Mouse (Mus musculus) inflammation-experienced regulatory T-cells, adult 6 months (primary cell): ENCODE measurements at regions not wholly inside any gene's neighbourhood (a gene's known extent, or its start where the extent isn't known, plus 50 kb on each side); places are given as distances from the start of the nearest gene placed in this dataset.

Experiments used
- ATAC-seq: one replicate; pipeline ENCODE4 v1.8.0; 2017

DNA sequence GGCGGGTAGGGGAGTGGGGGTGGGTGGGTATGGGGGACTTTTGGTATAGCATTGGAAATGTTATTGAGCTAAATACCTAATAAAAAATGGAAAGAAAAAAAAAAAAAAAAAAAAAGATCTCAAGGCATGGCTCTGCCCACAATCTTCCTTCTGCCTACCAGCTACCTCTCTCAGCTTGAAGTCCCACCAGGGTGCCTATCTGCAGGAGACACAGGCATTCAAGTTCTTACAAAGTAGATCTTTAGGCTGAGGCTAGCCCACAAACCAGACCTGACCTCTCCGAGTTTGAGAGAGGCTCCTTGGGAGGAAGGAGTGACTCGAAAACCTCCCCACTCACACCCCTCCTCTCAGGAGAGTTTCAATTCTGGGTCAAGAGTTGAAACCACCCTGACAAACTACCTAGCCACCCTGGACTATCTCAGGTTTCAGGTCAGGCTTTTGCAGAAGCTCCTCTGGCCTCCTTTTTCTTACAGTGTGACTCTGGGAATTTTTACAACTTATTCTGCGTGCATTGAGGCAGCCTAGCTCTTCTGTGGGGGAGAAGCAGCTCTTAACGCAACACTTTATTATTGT lies 187.6 kb upstream of the Cxcr4 start:
- no peak for ATAC-seq

DNA sequence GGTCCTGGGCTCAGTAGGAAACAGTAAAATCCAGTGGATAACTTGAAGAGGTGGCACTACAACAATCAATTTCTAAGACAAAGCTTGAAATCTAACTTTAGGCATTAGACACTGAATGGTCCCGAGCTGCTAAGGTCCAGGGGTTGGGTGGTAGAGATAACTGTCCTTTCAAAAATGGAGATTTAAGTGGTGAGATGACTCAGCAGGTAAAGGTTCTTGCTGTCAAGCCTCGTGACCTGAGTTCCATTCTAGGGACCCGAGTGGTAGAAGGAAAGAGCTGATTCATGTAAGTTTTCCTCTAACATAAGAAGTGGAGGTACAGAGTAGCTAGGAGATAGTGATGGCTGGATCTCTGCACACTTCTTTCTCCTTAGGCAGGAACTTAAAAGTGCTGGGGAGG lies 180.3 kb upstream of the Cxcr4 start:
- ATAC-seq: no peak

DNA sequence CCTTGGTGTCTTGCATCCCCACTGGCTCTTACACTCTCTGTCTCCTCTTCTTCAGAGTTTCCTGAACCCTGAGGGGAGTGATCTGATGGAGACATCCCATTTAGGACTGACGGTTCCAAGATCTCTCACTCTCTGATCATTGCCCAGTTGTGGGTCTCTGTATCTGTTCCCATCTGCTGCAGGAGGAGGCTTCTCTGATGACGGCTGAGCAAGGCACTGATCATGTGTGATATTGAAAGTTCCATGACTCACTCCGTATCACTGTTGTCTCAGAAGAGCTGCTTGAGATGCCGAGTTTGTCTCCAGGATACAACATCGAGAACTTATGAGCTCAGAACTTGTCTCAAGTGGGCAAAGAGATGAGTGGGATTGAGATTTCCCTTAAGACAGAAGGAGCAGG lies 178.7 kb upstream of the Cxcr4 start:
- ATAC-seq: peak; percentile 9

DNA sequence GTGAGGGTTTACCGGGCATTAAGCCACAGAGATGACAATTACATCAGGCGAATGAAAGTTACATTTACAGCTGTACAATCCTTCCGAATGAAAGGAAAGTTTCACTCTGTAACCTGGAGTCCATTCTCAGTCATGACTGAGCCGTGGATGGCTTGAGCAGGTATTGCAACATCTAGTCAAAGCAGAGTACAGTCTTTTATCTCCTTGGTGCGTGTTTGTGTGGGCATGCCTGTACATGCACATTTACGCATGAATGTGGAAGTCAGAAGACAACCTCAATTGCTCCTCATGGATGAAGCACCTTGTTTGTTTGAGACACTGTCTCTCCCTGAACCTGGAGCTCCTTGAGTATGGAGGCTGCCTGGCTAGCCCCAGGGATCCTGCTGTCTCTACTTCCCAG lies 175.9 kb upstream of the Cxcr4 start:
- no peak for ATAC-seq

DNA sequence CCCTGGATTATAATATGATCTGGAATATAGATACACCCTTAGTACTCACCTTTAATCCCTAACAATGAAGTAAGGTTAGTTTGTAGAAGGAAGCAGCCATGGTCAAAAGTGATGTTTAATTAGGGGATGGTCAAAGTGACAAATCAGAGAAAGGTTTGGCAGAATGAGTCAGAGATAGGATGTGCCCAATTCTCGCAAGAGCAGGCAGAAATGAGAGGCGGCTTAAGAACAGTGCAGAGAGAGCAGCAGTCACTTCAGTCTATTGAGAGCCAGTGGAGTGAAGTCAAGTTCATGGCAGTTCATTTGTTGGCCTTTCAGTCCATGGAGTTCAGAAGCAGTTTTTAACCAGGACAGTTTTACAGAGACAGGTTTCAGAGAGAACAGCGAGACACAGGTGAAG lies 175.3 kb upstream of the Cxcr4 start:
- ATAC-seq: peak; percentile 16

DNA sequence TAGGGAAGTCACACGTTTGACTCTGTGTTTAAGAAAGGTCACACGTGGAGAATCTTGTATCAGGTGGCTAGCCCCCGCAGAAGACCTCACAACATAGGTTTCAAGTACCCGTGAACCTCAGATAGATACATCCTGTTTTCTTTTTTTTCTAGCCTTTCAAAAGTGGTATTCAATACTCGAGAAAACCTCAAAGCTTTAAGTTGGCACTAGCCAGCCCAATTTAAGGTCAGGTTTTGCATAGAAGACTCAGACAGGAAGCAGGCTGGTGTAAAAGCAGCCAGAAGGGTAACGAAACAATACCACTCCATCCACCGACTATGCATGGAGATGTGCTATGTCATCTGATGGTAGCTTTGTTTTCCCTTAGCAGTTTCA lies 174.8 kb upstream of the Cxcr4 start:
- peak; percentile 89 for ATAC-seq

DNA sequence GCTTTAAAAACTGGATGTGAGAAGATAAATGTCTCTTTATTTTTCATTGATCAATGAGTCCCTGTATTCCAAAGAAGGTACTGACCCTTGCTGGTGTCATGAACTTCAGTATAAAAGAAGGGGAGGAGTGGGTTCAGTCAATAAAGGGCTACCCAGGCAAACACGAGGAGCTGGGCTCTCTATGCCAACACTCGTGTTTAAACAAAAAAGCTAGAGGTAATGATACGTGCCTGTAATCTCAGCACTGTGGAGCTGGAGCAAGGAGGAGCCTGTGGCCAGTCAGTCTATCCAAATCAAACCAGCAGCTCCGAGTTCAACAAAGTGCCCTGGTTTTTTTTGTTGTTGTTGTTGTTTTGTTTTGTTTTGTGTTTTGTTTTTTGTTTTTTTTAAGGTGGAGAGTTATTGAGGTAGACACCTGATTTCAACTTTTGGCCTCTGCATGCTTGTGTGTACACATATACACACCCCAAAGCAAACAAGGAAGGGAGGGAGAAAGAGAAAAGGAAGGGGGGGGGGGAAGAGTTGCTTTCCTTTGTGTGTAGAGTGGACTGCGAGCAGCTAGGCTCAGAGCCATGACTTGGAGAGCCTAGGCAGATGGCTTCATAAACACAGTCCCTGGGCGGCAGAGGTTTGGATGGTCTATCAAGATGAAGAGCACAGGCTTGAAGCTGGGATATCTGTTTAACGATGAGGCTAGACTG lies 174.2 kb upstream of the Cxcr4 start:
- ATAC-seq: no peak

DNA sequence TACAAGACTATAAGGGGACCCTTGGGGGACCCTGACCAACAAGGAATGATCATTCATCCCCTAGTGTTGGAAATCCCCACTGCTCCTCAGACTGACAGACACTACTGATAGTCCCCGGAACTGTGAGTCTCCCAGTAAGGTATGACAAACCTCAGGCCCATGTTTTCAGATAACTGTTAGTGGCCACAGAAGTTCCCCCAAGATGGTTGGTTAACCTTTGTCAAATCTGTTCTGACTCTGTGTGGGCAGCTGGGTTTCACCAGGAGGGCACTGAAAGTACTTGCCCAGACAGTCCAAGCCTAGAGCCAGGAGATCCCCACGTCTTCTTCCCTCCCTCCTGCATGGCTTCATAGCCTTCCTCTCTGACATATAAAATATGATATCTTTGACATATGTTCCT lies 173.5 kb upstream of the Cxcr4 start:
- ATAC-seq: no peak

DNA sequence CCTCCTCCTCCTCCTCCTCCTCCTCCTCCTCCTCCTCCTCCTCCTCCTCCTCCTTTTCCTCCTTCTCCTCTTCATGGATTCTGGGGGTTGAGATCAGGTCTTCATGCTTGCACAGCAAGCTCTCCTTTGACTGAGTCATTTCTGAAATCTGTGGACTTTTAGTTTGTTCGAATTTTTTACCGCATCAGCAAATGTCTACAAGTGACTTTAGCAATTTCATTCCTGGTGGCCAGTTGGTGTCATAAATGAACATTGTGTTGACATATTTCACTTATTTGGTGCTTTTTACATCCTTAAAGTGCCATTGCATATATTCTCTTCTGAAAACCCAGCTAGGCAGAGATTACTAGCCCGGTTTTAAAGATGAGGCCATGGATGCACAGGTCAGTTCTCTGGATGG lies 173.0 kb upstream of the Cxcr4 start:
- no peak for ATAC-seq

DNA sequence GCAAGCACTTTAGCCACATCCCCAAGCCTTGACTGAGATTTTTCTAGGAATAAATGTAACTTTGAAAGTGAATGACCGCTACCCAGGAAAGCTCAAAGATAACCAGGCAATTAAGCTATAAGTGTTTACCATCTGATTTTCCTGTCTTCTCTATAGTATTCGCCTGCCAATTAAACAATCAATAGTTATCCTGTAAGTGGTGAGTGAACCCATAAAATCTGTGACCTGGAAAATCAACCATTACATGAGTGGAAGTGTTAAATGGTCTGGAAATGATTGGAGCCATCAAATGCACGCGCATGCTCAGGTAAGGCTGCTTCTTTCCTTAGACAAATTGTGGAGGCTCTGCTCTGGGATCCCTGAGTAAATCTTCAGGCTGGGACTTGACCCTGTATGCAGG lies 170.8 kb upstream of the Cxcr4 start:
- no peak for ATAC-seq

DNA sequence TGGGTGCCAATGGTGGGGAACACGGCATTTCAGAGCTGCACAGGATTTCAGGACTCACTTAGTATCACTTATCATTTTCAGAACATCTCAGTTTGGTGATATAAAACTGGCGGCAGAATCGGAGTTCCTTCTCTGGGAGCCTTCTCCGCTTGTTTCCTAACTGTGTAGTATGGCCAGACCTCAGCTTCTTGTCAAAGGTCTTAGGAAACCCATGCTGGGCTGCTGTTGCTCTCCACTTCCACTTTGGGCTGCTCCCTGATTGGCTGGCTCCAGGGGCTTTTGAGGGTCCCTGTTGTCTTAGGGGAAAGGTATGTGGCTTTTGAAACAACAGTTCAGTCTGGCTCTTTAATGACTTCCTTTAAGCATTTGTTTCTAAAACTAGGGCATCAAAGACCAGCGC lies 170.0 kb upstream of the Cxcr4 start:
- no peak for ATAC-seq

DNA sequence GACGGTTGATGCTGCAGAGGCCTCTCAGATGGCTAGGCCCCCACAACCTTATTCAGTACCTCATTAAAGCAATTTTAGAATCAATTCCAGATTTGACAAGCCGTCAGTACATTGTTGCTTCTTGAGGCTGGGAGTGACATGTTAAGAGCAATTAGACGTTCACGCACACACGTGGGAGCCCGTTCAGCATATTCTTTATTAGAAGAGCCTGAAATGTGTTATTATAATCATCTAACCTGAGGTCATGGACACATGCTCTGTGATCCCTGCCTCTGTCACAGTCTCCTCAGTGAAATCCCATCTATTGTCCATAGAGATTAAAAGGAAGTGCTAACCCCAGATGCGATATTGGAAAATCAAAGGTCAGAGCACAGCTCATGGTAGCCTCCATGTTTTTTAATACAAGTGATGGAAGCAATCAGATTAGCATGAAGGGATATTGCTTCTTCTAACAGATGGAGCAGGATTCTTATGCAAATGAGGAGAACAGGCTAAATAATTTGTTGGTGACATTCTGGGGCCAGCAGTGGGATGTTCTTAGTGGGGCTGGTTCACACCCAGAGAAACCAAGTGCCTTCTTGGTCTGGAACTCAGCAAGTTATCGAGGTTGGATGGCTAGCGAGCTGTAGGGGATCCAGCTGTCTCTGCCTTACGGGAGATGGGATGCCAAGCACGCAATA lies 166.8 kb upstream of the Cxcr4 start:
- ATAC-seq: no peak

DNA sequence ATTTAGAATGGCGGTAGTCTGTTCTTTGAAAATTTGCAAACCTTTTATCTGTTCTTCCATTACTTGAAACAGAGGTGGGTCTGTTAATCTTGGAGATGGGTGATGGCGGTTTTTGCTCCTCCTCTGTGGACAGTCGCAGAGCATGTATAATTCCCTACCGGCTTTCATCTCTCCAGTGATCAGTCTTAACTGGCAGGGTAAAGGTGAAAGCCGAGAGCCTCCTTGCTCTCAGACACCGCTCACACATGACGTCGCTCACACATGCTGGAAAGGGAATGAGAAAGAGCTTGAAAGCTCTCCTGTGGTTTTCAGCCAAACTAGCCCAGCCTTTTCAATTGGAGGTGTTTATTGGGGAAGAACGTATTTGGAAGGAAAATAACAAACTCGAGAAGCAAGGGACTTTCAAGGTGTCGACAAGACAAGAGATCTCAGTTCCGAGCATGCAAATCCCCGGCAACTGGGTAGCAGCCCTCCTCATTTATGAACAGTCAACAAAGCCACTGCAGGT lies 166.3 kb upstream of the Cxcr4 start:
- ATAC-seq: no peak

DNA sequence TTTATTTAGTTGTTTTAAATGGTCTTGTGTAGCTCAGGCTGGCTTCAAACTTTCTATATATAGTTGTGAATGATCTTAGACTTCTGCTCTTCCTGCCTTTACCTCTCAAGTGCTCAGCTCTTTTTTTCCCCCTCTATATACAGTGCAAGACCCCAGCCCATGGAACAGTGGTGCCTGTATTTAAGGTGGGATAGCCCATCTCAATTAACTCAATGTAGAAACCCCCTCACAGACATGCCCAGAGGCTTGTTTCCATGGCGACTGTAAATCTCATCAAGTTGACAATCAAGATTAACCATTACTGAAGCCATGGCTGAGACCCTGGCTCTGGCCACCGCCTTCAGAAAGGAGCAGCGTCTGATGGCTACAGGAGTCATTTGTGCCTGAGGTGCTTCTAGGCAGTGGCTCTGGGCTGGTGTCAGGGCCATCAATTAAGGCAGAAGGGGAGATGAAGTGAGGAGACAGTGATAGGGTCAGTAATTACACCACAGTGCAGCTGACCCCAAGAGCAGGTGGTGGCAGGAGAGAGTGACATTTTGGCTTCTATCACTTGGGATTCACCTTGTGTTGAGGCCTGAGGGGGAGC lies 161.4 kb upstream of the Cxcr4 start:
- no peak for ATAC-seq

DNA sequence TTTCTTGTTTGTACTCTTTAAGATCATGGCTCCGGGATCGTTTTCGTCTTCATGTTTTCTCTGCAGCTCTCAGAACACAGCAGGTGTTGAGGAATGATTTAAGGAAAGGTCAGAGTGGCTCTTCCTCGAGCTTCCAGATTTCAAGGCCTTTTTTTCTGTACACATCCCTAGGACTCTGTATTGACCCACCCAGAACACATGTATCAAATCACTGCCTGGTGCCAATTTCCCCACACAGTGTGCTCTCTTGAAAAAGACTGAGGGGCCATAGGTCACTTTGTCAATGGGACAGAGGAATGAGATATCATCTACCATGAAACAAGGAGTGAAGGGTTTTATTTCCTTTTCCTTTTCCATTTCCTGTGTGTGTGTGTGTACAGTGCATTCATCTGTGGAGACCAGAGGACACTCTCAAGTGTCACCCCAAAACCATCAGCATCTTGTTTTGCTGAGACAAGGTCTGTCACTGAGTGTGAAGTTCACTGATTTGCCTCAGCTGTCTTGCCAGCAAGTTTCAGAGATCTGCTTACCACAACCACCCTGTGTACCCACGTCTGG lies 157.4 kb upstream of the Cxcr4 start:
- no peak for ATAC-seq

DNA sequence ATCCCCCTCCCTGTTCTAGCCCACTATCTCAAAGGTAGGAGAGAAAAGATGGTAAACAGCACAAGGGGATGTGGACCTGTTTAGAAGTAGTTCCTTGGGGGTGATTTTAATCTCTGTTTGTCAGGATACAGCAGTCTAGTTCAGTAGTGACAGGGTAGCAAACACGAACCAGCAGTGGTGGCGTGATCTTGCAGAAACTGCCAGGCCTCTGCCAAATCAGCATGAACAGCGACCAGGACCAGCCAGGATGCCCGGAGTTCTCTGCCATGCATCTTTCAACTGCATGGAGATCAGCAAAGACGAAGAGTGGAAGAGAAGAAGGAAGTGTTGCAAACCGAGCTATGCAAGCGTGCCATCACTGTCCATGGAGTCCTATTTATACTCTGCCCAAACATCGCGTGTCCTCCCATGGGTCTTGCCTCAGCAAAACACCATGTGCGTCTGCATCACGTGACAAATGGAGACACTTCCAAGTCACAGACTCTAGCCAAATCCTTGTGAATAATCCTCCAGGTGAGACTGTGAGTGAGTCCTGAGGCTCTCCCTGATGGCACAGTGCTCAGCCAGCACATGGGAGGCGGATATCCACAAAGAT lies 155.2 kb upstream of the Cxcr4 start:
- no peak for ATAC-seq

DNA sequence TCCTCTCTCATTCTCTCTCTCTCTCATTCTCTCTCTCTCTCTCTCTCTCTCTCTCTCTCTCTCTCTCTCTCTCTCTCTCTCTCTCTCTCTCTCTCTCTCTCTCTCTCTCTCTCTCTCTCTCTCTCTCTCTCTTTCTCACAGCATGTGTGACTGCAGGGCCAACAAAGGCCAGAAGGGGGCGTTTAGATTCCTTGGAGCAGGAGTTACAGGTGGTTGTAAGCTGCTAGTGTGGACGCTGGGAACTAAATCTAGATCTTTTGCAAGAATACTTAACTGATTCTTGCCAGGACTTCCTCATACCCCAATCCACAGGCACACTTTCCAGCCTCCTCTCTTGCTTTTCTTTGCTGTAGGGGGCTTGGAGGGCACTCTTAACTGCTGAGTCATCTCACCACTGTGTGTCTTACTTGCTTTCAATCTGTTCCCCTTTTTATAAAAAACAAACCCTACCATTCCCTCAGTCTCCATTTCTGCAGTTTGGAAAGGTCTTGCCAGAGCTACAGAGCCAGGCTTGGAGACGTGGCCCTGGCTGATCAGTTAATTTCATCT lies 154.4 kb upstream of the Cxcr4 start:
- ATAC-seq: no peak

DNA sequence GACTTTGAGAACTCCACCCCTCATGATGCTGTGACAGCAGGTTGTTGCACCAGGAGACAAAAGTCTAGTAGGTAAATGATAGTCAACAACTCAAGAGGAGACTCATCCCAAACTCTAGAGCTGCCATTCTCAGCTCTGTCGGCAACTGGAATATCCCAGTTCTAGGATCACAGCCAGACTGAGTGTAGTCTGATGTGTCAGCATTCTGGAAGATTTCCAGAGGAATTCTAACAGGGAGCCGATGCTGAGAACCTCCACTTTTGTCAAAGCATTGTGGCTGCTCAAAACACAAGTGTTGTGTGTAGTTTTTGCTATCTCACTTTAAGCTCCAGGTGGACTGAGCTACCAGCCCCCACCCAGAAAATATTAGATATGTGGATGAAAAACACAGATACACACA lies 148.5 kb upstream of the Cxcr4 start:
- no peak for ATAC-seq

DNA sequence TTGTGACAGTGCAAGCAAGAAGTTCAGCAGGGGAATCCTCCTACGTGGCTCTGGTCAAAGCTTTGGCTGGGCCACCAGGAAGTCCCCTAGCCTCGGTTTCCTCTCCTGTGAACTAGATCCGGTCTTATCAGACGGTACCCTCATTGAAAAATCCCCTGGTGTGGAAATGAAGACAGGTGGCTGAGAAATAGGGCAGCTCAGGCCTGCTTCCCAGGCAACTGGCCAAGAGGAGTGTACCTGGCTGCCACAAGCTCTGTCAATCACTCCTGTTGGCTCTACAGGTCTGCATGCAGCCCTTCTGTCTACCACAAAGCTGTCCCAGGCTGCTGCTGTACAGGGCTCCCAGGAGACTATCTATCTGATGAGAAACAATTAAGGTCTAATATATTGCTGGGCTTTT lies 146.1 kb upstream of the Cxcr4 start:
- peak; percentile 38 for ATAC-seq

DNA sequence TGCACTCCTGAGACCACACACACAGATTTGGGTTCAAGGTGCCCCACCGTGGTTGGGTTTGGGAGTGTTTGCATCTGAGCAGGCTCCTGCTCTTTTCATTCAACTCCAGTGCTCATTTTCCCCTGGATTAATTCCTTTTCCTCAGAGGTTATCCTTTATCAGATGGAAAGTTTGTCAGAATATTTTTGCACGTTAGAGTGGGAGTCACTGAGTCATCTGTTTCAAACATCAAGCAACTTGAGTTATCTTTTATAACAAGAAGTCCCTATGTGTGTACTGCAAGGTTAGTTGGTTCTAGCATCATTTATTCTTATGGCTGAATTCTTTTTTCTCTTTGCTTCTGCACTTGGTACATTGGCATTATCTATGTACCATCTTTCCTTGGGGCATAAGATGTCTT lies 142.8 kb upstream of the Cxcr4 start:
- no peak for ATAC-seq

DNA sequence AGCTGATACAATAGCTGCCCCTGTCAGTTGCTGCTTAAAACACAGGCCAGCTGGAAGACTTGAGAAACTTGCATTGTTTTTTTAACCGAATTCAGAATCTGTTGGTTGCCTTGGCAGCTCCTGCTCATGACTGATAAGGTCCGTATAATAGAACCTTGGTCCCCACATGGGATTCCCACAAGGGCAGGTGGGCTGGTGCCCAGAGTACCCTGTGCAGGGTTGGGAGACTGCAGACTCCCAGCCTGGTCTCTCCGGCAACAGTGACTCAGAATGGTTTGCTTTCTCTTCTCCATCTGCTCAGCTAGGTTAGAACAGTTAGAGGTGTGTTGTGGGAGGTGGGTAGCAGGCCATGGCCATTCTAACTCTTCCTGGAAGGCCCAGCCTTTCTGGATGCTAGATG lies 139.4 kb upstream of the Cxcr4 start:
- ATAC-seq: no peak

DNA sequence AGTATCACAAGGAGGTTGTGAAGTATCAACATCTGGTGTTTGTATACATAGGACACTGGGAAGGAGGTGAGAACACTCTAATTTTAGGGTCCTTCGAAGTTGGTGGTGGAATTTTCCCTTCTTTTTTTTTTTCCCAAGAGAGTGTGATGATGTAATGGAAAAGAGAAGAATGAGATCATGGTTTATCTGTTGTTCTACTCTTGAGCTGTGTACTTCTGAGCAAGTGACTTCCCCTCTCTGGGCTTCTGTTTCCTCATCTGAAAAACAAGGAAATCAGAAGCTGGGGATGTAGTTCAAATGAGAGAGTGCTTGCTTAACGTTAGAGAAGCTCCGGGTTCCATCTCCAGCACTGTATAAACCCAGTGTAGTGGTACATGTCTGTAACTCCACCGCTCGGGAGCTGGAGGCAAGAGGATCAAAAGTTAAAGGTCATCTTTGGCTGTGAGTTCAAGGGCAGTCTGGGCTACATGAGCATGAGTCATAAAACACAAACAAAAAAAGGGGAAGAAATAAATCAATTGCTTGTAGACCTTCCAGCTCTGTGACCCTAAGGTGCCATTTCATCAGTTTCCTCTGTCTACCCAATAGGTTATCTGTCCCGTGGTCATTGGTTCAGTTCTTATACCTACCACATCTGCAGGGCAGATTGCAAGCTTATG lies 132.5 kb upstream of the Cxcr4 start:
- ATAC-seq: no peak
